Mouse (Mus musculus): ENCODE data around the gene Gprin2. TPM values are rescaled to one million over a fixed set of nuclear protein-coding genes. Genes with fewer than 3 reads are reported as not detected.
A peak's percentile ranks its signal among the peaks of the same experiment; 100 is the strongest.

Gprin2 gene
- total RNA-seq (2021): 1 to 10 TPM; 2.9 to 3.3 TPM
- long read RNA-seq, full-length matches to known transcripts: 1 of 1 reads
- long read RNA-seq, partial matches to known transcripts: 0 of 1 reads
- long read RNA-seq, other reads (novel, unspliced or antisense): 0 of 1 reads

DNA sequence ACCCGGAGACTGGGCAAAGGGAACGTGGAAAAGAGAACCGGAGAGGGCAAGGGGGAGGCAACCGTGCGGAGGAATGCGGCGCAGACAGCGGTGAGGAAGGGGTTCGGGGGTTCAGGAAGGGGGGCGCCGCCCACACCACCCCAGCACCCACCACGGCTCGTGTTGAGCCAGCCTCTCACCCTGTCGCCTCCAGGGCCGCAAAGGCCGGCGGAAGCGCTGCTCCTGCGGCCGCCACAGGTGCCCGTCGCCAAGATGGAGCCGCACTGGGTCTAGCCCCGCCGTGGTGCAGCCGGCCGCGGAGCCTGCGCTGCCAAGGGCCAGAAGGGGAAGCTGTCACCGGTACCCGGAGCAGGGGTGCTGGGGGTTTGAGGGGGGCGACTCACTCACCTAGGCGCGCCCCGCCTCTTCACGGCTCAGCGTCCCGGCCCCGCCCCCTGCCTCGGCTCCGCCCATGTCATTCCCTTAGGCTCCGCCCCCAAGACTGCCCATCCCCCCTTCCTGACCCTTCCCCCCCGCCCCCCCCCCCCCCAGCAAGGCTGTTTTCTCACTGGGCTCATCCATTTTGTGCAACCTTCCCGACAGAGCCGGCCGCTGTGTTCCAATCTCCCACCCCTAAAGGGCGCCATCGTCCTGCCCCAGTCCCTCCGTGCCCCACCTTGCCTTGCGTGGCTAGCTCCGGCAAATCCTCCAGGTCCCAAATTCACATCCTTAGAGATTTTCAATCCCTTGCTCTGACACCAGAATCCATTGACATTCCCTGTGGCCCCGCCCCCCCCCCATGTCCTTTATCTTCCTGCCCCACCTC, at the start of gene Gprin2:
TSS of gene Gprin2 (minus strand) at position 423 of the 805 bp plus-strand sequence.
- DNase-seq (ENCODE audit: low spot score in 2 of 2): peak in 1 of 2 experiments; percentile 19

DNA sequence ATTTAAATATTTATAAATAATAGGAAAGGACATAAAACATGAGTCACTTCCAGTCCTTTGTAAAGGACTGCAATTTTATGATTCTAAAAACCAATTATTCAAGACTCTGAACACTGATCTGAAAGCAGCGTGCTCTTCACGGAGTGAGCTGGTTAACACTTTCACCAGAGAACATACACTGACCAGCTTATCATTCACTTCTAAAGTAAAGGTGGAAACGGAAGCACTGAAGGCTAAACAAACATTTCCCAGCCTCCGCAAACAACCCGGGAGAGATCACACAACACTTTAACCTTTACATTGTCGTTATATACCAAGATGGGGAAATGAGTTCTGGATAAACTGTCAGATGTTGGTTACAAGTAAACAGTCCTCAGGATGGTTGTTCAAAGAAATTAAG, 39.2 kb upstream of the Gprin2 start:
- no peak for DNase-seq (ENCODE audit: low spot score in 2 of 2)

DNA sequence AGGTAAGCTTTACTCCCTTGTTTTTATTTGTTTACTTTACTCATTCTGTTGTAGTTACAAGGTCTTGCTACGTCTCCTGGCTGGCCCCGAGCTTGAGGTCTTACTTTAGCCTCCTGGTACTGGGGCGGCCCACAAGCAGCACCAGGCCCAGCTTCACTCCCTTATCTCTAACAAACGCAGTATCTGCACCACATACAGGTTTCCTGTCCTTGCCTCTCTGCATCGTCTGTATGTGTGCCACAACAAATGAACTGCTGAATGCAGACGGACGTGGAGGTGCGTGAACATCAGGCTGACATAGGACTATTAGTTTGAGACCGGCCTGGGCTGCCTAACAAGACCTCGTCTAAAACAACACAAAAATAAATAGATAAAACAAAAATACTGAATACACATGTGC, 38.8 kb upstream of the Gprin2 start:
- DNase-seq (ENCODE audit: low spot score in 2 of 2): no peak

DNA sequence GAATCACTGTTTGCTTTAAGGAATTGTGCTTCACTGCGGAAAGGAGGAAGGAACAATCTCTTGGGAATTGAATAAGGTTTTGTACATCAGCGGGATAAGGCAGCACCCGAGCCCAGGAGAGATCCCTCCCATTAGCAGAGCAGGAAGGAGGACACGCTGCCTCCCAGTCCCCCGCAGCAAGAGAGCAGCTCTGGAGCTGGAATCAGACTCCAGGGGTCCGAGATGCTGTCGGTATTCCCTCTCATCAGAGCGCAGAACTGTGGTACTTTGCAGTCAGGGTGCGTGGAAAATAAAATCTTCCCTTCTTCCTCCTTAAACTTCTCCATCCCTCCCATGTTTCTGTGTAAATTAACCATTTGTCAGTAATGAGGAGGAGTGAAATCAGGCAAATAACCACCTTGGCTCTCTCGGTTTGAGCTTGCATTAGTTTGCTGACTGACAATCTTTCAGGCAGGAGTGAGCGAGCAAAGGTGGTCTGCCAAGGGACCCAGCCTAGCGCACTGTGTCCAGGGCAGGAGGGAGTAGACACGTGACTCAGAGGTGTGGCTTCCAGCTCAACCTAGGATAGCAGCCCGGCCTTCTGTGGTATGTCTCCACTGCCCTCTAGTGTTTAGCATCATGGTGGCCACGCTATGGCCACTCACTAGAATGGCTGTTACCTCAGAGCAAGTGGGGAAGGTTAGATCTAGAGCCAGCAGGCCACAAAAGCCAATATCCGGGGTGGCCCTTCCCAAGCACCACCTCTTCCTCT, 33.4 kb upstream of the Gprin2 start:
- DNase-seq (ENCODE audit: low spot score in 2 of 2): peak in 1 of 2 experiments; percentile 48

DNA sequence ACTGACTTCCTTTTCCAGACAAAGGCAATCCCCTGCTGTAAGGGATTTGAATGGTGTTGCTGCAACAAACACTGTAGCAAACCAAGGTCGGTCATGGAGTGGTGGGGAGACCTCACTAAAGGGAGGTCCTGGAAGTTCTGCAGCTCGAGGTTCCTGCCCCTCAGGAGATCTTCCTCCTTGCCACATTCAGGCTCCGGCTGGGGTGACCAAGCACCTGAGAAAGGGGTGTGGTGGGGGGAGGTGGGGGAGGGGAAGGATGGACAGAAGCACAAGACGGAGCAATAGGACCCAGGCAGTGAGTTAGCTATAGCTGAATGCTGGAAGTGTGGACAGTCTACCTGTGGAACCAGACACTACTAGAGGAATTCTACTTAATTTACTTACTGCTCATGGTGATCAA, 32.4 kb upstream of the Gprin2 start:
- DNase-seq (ENCODE audit: low spot score in 2 of 2): no peak

DNA sequence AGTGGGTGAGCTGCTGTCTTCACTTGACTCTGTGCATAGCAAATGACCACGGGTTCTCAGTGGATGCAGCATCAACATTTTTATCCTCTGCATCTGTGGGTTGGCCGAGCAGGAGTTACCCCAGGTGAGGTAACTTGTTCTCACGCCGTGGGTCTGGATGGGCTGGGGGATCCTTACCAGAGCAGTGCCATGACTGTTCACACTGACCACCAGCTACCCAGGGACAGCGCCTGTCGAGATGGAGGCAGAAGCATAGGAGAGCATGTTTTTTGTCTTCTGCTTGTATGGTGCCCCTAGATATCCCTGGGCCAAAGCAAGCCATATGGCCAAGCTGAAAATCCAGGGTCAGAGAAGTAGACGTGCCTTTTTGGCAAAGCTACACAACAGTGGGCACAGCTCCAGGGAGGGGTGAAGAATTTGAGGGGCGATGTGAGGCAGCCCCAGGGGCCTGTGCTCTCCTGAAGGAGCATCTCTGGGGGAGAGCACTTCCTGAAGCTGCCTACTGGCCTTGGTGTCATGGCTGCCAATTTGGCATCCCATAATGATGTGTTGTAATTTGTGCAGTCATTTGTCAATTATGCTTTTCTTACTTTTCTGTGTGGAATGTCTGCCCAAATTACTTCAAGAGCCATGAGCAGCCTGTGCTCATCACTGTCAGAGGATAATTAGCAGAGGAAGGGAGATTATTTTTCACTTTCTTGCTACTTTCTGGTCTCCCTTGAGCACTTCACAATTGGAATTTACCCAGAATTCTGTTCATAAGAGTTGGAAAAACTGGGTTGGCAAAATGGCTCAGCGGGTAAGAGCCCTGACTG, 31.6 kb upstream of the Gprin2 start:
- DNase-seq (ENCODE audit: low spot score in 2 of 2): no peak

DNA sequence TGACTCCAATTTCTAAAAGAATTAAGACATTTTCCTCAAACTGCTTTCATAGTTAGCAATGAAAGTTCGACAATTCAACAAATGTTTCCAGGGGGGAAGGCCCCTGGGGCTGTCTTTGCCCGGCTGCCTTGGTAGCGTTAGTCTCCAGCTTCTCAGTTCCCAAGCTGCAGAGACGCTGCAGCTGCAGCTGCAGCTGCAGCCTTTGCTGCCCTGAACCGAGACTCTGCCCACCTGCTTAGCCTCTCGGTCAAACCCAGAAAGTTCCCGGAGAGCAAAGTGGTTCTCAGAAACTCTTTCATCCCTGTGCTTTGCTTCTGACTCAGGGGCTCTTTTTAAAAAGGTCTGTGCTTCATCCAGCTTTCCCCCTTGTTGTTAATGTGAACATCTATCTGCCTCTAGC, 30.9 kb upstream of the Gprin2 start:
- DNase-seq (ENCODE audit: low spot score in 2 of 2): no peak

DNA sequence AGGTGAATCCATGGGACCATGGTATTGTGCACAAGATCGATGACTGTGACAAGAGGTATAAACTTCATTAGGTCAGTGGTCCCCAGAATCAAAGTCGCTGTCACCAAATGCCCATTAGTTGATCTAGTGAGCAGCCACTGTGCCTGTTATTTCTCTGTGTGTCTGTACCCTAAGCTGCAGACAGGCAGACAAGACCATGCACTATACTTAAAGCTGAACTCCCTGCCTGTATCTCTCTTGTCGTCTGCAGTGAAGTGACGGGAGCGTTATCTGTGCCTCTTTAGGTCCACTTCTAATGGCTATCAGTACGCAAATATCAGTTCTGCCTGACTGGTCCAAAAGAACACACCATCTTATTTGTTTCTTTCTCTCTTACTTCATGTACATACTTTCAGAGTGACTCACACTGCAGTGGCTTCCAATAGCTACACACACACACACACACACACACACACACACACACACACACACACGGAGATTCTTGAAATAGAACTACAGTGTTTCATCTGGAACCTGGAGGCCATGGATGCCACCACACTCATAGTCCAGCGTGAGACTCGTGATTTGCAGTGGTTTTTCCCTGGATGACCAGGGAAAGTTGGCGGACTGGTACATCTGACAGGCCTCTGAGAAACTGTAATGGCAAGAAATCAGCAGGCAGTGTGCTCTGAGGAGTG, 27.5 kb upstream of the Gprin2 start:
- DNase-seq (ENCODE audit: low spot score in 2 of 2): no peak

DNA sequence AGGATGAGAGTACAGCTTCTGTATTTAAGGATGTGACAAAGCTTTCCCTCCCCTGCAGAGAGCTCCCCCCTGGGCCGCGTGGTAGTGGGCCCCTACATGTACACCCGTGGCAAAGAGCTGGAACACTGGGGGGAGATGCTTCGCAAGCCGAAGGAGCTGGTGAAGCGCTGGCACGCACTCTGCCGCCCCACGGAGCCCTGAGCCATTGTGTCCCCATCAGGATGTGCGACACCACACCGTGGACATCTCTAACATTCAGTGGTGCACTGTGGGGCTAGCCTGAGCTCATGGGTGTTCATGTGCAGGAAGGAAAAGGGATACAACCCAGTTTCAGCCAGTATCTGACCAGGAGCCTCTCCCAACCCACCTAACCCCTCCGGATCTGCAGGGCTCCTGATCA, 26.5 kb upstream of the Gprin2 start:
- DNase-seq (ENCODE audit: low spot score in 2 of 2): no peak

DNA sequence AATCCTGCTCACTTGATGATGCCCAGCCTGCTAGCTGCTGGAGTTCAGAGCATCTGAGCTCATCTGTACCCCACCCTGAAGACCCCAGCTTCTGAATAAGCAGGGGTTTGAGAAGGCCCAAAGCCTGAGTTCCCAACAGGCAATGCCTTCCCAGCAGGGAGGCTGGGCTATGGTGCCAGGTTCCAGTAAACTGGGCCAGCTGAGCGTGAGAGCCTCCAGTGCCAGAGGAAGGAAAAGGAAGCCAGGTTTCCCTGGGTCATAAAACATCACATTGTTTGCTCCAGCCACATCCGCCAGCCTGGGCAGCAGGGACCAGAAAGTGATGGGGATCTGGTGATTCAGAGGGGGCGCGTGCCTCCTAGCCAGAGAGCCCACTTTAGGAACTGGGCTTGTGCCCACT, 25.1 kb upstream of the Gprin2 start:
- DNase-seq (ENCODE audit: low spot score in 2 of 2): peak in 1 of 2 experiments; percentile 11

DNA sequence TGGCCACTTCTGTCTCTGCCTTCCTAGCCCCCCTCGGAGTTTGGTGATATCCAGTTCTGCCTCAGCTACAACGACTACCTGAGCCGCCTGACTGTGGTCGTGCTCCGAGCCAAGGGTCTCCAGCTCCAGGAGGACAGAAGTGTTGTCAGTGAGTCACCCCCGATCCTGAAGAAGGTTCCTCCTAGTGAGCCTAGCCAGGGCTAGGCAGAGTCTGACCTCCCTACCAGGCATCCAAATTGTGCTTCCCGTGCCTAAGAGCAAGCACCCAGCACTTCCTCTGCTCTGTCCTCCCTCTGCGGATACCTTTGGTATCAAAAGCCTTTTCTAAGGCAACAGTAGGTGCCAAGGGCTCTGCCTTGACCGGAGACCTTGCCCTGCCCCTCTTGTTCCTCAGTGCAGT, 24.5 kb upstream of the Gprin2 start:
- no peak for DNase-seq (ENCODE audit: low spot score in 2 of 2)

DNA sequence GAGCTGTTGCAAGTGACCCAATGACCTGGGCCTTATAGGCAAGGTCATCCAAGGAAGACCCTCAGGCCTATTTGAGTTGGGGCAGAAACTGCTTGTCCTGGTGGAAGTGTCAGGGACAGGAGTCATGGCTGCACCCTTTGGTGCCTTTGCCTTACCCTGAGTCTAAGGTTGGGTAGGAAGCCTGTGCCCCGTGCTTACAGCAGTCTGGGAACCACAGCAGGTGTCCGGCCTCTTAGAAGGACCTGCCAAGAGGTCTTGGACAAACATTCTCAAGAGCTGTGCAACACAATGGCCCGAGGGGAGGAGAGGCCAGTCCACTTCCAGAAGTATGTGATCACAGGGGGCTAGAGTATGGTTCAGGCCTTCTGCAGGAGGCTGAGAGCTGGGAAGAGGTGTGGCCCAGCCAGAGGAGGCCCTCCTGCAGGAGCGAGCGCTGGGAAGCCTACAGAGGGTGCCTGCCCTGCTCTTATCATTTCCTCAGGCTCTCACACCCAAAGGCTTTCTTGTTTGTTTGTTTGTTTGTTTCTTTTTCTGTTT, 22.0 kb upstream of the Gprin2 start:
- no peak for DNase-seq (ENCODE audit: low spot score in 2 of 2)

DNA sequence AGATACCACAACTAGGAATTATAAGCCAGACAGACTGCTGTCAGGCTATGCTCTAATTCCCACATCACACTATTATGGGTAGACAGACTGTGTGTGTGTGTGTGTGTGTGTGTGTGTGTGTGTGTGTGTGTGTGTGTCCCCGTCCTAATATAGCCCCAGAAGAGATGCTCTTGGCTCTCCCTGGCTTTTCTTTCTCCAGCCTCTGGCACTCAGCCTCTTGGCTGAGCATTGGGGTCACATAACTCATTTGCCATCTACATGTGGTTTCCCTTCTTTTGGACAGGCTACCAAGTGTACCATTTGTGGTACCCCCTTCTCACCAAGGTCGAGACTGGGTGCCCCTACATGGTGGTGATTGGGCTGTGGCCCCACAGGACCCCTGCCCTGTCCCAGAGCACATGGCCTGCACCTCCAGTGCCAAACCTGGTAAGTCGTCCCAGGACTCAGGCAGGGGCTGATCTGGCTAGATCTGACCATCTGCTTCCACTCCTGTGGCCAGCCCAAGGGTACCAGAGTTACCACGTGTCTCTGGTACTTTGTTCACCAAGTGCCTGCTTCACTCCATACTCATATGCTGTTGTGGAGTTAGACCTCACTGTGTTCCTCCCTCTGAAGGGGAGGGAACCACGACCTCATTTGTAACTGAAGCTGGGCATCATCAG, 20.1 kb upstream of the Gprin2 start:
- DNase-seq (ENCODE audit: low spot score in 2 of 2): no peak

DNA sequence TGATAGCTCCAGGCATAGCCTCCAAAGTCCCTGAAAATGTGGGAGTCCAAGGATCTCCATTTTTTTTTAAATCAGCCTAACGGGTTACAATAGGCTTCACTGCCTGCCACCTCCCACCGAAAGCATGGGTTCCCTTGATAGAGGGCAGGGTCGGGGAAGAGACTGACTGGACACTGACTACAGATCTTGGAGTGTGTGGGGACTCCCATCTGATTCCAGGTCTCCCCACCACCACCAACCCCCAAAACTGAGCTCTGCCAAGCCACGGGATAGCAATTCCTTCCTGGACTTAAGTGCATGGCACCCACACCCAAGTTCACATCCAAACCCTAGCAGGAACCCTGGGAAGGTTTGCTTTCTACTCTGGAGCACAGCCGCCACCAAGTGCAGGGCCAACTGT, 19.0 kb upstream of the Gprin2 start:
- DNase-seq (ENCODE audit: low spot score in 2 of 2): no peak

DNA sequence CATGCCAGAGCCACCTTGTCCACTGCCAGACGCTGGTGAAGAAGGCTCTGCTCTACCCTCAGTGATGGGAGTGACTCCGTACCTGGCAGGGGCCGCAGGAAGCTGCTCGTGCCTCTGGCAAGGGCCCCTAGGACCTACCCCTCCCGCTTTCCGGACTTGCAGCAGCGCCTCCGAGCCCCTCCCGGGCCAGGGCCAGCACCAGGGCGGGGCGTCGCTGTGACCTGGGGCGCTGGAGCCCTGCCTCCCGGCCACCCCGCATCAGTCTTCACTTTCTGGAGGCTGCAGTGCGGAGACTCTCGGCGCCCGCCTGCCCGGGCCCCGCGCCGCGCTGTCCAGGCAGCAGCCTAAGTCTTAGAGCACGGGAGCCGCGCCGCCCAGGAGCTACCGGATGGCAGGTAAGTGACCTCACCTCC, 18.3 kb upstream of the Gprin2 start:
- DNase-seq (ENCODE audit: low spot score in 2 of 2): no peak

DNA sequence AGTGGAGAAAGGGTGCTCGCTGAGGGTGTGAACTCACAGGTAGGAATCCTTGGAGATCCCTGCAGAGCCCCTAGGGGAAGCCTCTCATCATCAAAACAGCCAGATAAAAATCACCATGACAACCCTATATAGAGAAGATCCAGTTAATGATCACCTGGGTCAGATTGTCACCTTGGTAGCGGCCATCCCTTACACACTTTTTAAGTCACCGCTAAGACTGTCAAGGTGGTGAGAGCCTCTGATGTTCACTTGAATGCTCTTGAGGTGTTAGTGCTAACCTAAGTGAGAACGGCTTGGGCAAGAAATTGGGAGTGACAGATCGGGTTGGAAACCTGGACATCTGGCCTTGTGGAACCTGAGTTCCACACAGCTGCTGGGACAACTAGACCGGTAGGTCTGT, 17.8 kb upstream of the Gprin2 start, which contains the start of gene Syt15:
TSS of gene Syt15 (plus strand) at position 301 of the 400 bp plus-strand sequence.
- no peak for DNase-seq (ENCODE audit: low spot score in 2 of 2)

DNA sequence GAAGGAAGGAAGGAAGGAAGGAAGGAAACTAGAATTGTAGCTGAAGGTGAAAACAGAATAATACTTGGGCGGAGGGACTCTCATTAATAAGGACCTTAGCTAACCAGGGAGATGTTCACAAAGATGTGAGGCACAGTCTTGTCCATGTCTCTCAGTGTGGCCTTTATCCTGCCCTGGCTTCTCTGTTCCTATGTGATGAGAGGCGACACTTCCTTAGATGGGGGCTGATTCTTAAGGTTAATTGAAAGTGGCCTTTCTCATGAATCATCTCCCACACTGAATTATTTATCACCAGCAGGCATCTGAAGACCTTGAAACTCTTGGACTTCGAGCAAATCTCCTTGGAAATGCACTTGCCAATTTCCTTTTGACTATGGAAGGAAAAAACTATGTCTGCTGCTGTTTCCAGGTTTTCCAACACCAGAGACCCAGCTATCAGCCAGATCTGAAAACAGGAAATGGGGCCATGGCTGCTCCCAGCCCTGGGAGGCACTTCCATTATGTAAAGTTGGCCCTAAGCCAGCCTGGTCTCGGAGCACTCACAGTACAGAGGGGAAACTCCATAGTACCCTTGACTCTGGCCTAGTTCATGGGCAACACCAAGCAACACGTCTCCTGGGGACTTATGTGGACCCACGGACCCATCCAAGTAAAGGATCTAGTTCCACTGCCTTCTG, 14.1 kb upstream of the Gprin2 start:
- DNase-seq (ENCODE audit: low spot score in 2 of 2): no peak

DNA sequence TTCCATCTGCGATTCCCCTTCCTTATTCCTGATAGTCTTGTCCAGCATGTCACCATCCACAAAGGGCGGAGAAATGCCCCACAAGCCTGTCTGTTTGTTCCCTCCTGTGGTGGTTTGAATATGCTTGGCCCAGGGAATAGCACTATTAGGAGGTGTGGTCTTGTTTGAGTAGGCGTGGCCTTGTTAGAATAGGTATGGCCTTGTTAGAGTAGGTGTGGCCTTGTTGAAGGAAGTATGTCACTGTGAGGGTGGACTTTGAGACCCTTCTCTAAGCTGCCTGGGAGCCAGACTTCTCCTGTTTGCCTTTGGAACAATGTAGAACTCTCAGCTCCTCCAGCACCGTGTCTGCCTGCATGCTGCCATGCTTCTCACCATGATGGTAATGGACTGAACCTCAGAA, 8.5 kb upstream of the Gprin2 start:
- no peak for DNase-seq (ENCODE audit: low spot score in 2 of 2)

DNA sequence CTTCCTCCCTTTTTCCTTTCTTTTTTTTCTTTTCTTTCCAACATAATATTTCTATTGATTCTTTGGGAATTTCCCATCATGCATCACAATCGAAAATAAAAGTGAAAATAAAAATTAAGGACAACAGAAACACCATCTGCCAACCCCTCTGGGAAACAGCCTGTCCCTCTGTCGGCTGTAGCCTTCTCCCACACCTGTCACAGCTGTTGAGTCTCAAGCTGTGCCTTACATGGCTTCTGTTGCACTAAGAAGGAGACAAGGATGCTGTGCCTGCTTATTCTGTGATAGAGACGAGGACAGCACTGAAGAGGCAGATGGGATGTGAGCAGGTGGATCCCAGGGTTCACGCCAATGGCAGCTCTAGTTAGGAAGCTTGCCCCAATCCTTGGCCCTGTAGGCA, 7.6 kb upstream of the Gprin2 start:
- no peak for DNase-seq (ENCODE audit: low spot score in 2 of 2)

Data from layer of hippocampus, adult 18-20 months (tissue).